Mouse (Mus musculus) spleen, embryonic (tissue): Measurements from ENCODE around the gene Cpe.
"Not testable (repeated sequence)": the region's sequence is repeated elsewhere in the genome, so short reads cannot be mapped to it uniquely, and the experiment has no call there.

Experiments
- CTCF ChIA-PET: fragments of 350-600 bp; sonication (Branson Sonifier 250); formaldehyde crosslinking; loops from one replicate; lab custom pipeline; 2022; lab: Charles Lee

Gene Cpe

DNA sequence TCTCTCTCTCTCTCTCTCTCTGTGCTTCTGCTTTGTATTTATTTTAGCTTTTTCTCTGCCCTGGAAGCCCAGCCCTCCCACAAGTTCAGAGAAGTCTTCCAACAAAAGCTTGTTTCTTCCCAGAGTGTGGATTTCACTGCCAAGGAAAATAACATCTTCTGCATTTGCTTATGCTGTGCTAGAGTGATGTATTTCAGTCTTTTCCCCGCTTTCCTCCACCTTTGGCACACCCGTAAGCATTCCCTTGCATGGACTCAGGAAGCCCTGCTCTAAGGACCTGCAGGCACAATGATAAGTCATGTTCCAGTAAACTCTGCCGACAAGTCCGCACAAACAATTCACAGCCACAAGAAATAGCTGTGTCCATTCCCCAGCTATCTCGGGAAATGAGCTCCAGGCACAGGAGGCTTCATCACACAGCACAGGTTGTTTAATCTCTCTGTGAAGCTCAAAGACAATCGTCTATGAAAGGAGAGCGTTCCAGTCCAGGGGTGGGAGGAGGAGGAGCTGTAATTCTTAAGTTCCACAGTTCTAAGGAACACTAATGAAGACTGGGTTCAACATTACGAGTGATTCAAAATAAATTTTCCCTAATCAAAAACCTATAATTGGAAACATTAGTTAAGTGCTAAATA is 17.8 kb downstream of the Cpe start:
- CTCF ChIA-PET = no interaction called here

DNA sequence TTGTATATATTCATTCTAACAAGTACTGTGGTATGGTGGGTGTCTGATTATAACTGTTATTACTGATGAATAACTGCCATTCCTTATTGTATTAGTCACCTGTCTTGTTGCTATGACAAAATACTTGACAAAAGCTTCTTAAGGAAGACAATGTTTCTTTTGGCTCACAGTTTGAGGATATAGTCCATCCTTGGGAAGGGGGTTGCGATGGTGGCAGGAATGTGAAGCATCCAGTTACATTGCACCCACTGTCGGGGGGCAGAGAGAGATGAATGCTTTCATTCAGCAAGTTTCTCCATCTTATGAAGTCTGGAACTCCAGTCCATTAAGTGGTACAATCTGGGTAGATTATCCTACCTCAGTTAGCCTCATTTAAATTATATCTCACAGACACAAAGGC is 19.9 kb downstream of the Cpe start:
- CTCF ChIA-PET = no interaction called here

DNA sequence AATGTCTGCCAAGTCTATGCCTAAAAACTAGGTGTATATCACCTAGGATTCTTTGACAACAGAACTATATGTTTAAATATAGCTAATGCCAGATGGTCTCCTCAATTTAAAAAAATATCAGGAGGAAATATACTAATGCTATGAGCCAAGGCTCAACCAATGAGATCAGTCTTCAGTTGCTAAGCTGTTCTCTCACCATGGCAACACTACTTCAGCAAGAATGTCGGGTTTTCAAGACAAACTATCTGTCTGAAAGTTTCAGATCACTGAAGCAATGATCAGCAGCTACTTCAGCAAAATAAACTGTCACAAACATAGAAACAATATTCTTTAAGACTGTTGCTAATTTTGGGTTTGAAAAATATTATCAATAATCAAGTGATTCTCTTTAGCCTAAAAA is 20.9 kb downstream of the Cpe start:
- CTCF ChIA-PET = no interaction called here

DNA sequence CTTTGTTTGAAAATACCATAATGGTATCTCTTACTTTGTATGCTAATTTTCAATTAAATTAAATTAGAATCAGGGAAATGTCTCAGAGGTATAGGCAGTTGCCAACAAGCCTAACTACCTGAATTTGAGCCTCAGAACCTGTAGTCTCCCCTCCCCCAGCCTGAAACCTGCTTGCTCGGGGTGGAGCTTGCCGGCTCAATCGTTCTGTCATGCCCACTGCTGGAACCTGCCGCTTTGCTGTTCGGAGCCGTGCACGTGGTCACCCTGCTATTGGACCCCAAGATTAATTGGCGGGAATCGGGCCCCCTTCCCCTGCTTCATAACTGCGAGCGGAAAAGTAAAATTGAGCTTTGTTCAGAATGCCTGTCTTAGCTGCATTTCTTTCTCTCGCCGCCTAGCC is 26.5 kb downstream of the Cpe start:
- CTCF ChIA-PET = not testable (repeated sequence)

DNA sequence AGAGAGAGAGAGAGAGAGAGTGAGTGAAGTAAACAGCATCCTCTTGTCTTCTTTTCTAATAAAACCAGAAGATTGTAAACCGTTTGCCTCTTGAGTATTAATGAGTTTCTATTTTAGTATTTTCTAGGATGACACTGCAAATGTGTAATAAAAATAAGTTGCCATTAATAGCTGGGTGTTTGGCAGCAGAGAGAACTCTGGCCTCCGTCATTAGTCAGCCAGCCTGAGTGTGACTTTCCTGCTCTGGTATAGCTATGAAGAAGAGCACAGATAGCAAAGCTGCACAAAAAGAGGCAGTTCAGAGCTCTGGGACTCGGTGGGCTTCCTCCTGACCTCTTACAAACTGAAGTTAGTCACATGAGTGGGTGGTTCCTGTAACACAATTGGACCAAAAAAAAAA is 27.3 kb downstream of the Cpe start:
- CTCF ChIA-PET = no interaction called here

DNA sequence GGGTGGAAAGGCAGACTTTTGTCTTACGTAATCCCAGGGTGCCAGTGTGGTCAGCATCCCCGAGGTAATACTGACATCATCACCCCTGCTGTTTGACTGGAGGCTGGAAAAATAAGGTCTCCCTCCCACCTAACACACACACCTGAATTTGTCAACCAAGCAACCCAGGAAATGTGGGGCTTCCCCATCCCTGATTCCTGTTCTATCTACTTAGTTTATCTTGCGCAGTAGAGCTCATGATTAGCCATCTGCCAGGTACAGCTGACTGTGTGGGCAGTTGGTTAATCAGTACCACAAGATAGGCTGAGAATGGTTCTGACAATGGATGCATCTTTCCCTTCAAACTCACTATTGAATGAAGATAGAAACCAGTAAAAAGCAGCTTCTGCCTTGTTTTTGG is 28.0 kb downstream of the Cpe start:
- CTCF ChIA-PET = no interaction called here

DNA sequence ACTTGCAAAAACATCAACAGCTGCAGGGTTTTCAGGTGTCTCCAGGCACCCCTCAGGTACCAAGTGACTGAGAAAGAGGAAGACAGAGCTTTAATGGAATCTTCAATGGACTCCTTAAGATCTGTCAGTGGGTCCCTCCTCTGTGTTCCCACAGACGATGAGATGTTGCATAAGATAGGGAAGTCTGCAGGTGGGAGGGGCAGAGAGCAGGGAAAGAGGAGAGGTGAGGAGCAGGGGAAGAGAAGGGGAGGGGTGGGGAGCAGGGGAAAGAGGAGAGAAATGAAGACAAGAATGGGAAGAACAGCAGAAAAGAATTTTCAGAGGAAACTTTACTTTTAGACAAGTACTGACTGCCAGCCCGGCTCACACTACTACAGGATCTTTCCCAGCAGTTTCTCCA is 28.5 kb downstream of the Cpe start:
- CTCF ChIA-PET = no interaction called here

DNA sequence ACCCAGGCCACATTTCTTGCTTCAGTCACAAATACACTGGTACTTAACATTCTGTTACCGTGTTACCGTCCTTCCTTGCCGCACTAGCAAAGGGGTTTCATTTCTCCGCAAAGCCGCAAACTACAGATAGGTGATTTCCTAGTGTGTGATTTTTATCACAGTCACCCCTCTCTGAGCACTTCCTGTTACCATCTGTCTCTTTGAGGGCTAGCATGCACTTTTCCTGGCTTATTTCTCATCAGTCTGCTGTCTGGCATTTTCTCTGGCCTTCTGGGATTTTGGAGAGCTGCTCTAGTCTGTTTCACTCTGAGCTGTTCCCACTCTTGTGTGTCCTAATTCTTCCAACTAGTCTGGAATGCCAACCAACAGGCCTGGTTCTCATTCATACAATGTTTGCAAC is 33.8 kb downstream of the Cpe start:
- CTCF ChIA-PET = no interaction called here

DNA sequence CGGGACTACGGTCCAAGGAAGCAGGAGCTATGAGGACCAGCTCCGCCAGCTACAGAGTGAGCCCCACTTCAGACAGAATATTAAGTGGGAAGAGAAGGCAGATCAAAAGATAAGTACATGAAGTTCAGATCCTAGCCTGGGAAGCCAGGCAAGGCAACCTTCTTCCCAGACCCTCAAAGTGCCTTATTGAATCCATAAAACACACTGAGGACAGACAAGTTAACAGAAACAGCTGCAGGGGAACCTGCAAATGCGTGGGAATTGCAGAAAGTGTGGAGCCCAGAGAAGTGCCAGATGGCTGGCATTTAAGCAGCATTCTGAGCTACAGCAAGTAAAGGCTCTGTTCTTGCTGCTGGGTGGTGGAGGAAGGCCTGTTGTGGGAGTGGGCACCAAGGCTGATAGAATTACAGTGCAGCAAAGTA is 34.9 kb downstream of the Cpe start:
- CTCF ChIA-PET = no interaction called here

DNA sequence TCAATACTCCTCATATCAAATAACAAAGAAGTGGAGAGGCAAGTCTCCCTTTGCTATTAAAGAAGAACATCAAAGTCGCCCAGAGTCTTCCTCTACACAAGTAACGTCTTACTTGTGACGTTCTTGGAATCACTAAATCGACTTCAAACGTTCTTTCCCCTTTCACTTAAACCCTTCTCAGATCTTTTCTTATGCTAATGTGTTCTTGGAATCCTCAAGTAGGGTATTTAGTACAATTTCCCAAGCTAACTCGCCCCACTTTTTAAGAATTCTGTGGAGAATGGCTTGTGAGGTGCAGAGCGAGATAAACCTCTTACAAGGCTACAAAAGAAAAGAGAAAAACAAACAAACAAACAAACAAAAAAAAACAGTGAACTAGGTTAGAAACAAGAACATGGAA is 35.3 kb downstream of the Cpe start:
- CTCF ChIA-PET = no interaction called here

DNA sequence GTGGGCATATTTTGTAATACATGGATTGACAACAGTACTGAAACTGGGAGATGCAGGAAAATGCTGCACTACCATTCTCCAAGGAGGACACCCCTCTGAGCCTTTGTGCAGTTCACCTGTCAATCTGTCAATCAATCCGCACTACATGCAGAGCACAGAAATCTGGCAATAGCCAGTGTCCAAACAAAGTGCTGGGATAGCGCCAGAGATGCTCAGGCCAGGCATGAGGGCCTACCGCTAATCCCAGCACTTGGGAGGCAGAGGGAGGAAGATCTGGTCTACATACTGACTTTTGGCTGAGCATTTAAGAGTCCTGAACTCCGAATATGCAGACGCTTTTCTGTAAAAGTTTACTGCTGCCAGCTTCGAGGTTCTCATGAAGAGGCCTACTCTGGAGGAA is 37.0 kb downstream of the Cpe start:
- CTCF ChIA-PET = no interaction called here

DNA sequence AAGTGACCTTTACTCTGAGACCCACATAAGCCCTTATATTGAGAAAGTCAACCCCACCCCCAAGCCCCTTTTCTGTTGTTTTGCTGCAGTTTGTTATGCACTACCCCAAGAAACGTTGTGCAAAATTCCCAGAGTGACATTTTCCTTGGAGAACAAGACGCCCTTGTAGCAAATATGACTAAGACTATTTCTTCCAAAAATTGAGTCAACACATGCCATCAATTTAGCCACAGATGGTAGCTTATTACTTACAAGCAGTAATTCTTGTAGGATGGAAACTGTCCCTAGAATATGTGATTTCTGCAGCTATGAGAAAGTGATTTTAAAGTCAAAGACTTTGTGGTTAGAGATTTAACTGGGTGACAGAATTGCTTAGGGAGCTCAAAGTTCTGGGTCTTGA is 37.8 kb downstream of the Cpe start:
- CTCF ChIA-PET = no interaction called here

DNA sequence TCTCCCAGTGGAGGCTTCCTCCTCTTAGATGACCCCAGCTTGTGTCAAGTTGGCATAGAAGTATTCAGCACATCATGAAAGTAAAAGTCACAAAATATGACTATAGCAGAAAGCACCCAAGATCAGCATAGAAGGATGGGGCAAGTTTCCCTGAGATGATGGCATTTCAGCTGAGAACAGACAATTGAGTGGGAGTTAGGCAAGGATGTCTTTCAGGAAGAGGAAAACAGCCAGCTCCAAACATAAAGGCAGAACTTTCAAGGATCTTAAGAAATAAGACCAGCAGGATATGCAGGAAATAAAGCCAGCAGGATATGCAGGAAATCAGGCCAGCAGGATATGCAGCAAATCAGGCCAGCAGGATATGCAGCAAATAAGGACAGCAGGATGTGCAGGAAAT is 40.6 kb downstream of the Cpe start:
- CTCF ChIA-PET = no interaction called here

DNA sequence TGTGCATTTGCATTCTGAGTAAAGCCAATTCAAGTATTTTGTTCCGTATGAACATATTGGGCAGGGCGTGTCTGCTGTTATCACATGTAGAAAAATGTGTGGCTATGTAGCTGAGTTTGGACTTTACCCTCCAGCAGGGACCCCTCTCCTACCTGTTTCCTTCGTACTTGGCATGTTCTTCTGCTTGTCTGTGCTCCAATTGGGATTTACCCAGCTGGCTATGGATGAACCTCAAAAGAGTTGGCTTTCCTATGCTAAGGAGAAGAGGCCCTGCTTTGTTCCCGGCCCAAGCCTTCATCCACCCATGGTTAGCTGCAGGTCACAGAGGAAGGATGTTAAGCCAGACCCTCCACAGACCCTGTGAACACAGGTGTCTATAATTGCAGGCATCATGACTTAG is 44.8 kb downstream of the Cpe start:
- CTCF ChIA-PET = no interaction called here

DNA sequence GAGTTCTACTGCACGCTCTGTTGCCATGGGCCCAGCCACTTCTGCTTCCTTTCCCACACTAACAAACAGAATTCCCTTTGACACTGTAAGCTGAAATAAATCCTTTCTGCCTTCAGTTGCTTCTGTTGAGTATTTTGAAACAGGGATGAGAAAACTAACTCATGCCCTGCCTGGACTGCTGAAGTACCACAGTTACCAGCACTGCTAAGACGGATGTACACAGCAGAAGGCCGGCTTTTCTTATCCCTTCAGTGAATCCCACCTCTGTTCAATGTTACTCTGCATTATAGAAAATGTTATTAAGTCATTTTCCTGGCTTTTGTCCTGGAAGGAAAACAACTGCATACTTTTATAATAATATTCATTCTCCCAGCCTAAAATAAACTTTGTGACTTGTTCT is 45.7 kb downstream of the Cpe start:
- CTCF ChIA-PET = no interaction called here

DNA sequence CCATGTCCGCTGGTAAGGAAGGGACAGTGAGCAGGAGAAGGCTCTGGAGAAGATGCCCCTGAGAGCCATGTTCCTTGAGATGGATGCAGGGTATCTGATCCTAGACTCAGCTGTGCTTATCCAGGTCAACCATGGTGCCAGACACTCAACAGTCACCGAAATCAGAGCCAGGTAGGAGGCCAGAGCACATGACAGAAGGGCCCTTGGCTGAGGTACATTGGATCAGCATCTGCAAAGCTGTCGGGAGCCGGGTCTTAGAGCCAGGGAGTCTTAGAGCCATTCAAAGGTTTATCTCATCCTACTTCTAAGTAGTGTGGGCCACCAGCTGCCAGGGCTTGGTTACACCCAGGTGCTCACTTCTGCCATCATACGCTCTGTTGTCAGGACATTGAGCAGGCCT is 46.4 kb downstream of the Cpe start:
- CTCF ChIA-PET = no interaction called here

DNA sequence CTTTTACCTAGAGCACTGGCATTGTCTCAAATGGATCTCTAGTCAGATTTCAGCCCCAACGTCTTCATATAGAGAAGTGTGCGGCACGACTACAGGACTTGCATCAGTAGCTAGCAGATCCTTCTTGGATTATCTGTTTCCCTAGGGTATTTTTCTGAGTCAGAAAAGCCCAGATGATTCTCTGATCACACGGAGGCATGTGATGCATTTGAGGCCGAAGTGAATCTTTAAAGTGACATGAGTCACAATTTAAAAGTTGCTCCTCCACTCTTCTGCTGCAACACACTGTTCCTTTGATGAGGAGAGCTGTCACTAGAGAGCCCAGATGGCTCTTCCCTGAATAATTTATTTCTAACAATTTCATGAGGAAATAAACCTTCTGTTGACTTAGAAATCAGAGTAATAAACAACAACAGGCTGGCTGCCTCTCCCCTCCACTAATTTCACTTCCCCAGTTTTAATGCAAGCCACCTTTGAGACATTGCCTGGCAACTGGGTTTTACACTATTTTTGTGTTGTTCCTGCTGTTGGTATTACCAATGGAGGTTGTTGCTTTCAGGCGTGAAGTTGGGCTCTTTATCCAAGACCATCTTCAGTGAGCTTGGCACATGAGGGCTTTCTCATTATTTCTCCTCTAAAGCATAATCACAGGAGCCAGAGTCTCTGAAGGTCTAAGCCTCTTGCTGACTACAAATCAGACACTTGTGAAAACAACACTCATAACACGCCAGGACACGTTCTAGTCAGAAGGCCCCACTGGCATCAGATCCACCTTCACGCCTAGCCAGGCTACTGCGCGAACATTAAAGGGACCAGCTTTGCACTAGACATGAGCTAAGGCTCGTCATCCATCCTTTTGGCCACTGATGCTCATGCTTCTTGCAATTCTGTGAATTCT is 48.5 kb downstream of the Cpe start:
- CTCF ChIA-PET = no interaction called here

DNA sequence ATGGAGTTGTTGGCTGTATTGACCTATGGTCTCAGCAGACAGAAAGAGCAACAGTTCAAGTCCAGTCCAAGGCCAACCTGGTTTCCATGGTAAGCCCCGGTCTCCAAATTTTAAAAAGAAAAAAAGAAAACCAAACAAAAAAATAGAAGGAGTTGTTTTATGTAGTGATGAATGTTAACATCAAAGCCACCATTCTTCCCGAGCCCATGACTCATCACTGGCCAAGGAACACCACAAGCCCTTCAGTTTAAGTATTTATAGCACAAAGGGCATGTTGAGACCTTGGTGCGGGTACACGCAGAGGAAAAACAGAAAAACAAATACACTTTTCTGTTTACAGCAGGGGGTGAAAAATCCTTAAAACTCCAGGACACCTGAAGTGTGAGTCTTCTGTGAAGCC is 49.5 kb downstream of the Cpe start:
- CTCF ChIA-PET = no interaction called here

DNA sequence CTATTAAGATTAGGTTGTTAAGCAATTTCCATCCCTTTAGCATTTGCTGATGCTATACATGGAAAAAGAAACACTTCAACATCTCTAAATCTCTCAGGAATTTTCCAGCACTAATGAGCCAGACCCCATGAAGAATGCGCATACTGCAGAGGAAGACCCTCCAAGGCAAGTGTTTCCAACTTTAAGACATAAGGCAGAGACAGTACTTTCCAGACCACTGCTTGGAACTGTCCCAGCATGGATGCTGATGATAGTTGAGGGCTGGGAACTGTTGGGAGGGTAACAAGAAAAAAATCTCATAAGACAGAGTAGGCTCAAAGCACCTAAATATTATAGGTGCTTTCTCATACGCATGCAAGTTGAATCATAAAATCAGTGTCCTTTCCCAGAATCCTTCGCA is 50.1 kb downstream of the Cpe start:
- CTCF ChIA-PET = no interaction called here

DNA sequence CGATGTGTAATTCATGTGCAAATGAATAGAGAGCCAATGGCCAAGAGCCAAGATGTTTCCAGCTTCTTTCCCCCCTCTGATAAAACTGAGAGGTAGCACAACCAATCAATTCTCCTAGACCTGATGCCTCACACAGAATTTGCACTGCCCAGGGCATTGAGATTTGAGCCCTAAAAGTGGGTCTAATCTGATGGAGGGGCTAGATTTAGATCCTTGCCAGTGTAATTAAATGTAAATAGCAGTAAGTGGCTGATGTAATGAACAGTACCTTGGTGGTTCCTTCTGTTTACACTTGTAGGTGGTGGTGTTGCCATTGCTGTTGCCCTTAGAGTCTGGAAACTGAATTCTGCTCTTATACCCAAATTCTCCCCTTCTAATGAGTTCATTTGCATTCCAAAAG is 52.3 kb downstream of the Cpe start:
- CTCF ChIA-PET = no interaction called here

DNA sequence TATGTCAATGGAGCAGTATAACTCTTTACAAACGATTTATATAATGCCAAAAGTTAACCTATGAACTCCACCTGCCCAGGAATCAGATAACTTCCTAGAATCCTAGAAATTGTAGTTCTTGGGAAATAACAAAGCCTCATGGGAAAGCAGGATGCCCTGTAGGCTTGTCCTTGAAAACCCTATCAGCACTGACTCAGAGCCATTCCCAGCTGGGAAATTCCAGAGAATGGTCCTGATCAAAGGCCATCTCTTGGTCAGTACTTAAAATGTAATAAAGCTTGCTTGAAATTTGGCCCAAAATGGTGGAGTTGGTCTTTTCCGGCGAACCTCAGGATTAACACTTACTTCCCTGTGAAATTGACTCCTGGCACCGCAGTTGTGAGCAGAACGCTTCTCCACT is 53.2 kb downstream of the Cpe start:
- CTCF ChIA-PET = no interaction called here

DNA sequence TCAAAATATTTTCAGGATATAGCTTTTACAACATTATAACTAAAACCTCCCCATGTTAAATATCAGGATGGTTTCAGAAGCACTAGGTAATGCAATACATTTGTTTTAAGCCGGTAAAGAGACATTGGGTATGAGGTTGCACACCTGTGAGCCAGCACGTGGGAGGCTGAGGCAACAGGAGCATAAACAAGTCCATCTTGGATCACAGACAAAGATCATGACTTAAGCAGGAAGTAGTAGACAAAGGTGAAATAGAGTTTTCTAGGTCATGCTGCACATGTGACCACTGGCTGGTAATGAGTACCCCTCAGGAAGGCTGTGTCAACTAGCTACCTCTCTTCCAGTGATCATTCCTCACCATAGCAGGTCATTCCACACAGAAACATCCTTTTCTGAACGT is 58.0 kb downstream of the Cpe start:
- CTCF ChIA-PET = no interaction called here

DNA sequence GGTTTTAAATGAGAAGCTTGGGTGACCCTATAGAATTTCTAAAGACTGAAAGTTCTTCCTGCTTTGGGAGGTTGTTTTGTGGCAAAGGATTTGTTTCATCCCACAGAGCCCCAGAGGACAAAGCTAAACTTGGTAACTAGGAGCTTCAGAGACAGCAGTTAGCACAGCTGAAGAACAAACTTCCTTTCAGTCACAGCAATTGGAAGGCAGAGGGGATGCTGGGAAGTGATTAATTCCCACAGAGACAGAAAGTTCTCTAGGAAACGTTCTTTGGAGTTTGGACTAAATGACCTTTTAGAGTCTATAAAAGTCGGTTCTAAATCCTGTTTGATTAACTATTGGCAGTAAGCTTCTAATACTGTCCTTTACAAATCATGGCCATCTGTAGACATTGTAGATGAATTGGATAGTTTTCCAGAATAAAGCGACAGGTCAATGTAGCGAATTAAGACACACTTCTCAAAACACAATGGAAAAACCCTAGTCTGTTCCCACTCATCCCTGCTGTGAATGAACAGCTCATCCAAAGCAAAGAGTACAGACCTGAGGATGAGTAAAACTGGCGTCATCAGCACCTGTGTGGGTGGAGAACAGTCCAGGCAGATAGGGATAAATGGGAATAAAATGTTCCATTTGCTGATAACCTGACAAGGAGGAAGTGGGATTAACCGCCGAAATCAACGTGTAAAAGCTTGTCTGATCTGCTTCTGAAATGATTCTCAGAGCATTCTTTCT is 58.6 kb downstream of the Cpe start:
- CTCF ChIA-PET = no interaction called here
